ENCODE assay signal across 13 mouse cellular contexts in genomic region chr10:111026106-111026505, GRCm38 (mm10).
"Had no signal": no experiment of that assay in that cellular context is flagged by ENCODE, and none has a peak within 500 bp of the region (broad histone marks: within the 10 kb centered on the region; RNA-seq: fewer than 3 reads in every experiment).

No protein-coding gene starts in this region.

- H3K4me1 ChIP-seq: limb, embryonic 12.5 days; liver, embryonic 13.5 days; midbrain, embryonic 15.5 days; neural tube, embryonic 15.5 days had no signal

- H3K4me2 ChIP-seq: limb, embryonic 12.5 days; liver, embryonic 13.5 days; midbrain, embryonic 11.5 days; midbrain, embryonic 15.5 days; neural tube, embryonic 15.5 days had no signal

- ATAC-seq: midbrain, embryonic 15.5 days had no signal

- H3K36me3 ChIP-seq: limb, embryonic 12.5 days; liver, embryonic 13.5 days; midbrain, embryonic 15.5 days; neural tube, embryonic 15.5 days had no signal

- DNase-seq: kidney, adult 9 months; kidney, postnatal 36 days; layer of hippocampus, adult 9-11 months; liver; liver, embryonic 13.5 days; lung, adult 18-20 months; lung, postnatal 36 days; thymus, postnatal 4 days had no signal

- H3K9ac ChIP-seq: limb, embryonic 12.5 days; liver, embryonic 13.5 days; midbrain, embryonic 15.5 days; neural tube, embryonic 15.5 days had no signal

- H3K4me3 ChIP-seq: limb, embryonic 12.5 days; liver, embryonic 13.5 days; midbrain, embryonic 15.5 days; neural tube, embryonic 15.5 days had no signal

- H3K9me3 ChIP-seq: limb, embryonic 12.5 days; liver, embryonic 13.5 days; midbrain, embryonic 15.5 days; neural tube, embryonic 15.5 days had no signal

- H3K27ac ChIP-seq: kidney, postnatal 0 days; limb, embryonic 12.5 days; liver, embryonic 13.5 days; midbrain, embryonic 15.5 days; neural tube, embryonic 15.5 days had no signal

- H3K27me3 ChIP-seq: limb, embryonic 12.5 days; liver, embryonic 13.5 days; midbrain, embryonic 15.5 days; neural tube, embryonic 15.5 days had no signal
